Mouse (Mus musculus) brain, embryonic 14.5 days (tissue): ENCODE measurements at regions not wholly inside any gene's neighbourhood (a gene's known extent, or its start where the extent isn't known, plus 50 kb on each side); places are given as distances from the start of the nearest gene placed in this dataset.

ENCODE experiments used
- CTCF ChIP-seq: fragments of 200-500 bp; IDR thresholded peaks from 2 replicates; pipeline ENCODE4 v1.5.1; 2012; ENCODE audit warnings: inconsistent platforms, mild to moderate bottlenecking, moderate library complexity, borderline replicate concordance; ENCODE audit not compliant: insufficient read depth, insufficient read length; ENCODE audit errors: extremely low read depth
- POLR2A ChIP-seq: fragments of 200-500 bp; IDR thresholded peaks from 2 replicates; pipeline ENCODE4 v1.6.1; 2012; ENCODE audit warnings: mild to moderate bottlenecking, inconsistent platforms, borderline replicate concordance; ENCODE audit not compliant: poor library complexity, insufficient read depth, insufficient read length, severe bottlenecking; ENCODE audit errors: extremely low read depth

- TF ChIP-seq POLR2A: no peak
- TF ChIP-seq CTCF: no peak
Measured at GRCm38 (mm10) chr1:73111911-73112310, 96.2 kb upstream of the Tnp1 start.
